Mouse (Mus musculus): Measurements from ENCODE around the gene Zfp386. TPM values are rescaled to one million over a fixed set of nuclear protein-coding genes. Genes with fewer than 3 reads are reported as not detected.
A peak's percentile ranks its signal among the peaks of the same experiment; 100 is the strongest.

The Zfp386 gene
- polyA plus RNA-seq, 1 experiment from 2014 or later, result 65.3 TPM

DNA sequence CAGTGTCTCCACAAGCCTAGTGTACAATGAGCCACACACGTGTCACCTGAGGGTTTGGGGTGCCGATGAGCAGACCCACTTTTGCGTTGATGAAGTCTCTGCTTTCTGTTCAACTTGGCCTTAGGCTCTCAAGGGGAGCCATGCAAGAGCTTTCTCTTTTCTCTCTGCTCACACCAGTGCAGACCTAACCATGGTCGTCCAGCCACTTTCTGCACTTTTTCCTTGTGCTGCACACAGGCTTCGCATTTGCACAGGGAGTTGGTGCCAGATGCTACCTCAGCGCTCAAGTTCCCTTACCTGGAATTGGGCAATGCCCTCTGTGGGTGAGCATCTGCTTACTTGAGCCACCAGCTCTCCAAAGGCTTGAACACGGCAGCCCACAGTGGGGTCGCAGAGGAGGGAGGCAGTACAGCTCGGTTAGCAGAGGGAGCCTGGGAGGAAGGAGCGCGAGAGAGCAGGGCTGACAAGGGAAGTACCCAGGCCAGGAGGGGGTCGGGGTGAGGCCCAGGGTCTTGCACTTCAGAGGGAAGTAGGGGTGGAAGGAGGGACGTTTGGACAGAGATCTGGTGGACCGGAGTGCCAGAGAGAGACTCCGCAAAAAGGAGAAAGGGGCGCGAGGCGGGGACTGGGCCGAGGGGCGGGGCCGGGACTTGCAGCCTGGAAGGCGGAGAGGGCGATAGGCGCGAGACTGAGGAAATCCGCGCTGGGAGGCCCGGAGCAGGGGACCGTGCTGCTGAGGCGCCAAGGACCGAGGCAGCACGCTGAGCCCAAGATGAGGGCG, 29.7 kb downstream of the Zfp386 start, which contains the start of gene Vipr2:
TSS of gene Vipr2 (plus strand) at position 653 of the 781 bp plus-strand sequence.
- H3K36me3 ChIP-seq (ENCODE audit: control insufficient read depth, insufficient read depth, low read length), result no peaks in the 10 kb centered on the region
- ATAC-seq (ENCODE audit: low FRiP score, low TSS enrichment), result peak; percentile 89
- peaks cover 7% of the 10 kb centered on the region; the same call in 1 of the 2 replicates for H3K27me3 ChIP-seq (ENCODE audit: control insufficient read depth, insufficient read depth, low read length)
- peak within 1 kb of the TSS; percentile 70 for H3K9ac ChIP-seq (replicated peaks; ENCODE audit: low read length)
- WGBS, result 6% methylated on average over 33 of the region's 33 CpGs
- H3K4me1 ChIP-seq (ENCODE audit: control insufficient read depth, insufficient read depth, low read length), result 0 out of 2 replicates have a peak, but pooled peaks cover 2% of the 10 kb centered on the region
- H3K27ac ChIP-seq (replicated peaks; ENCODE audit: low read depth, low read length), result no peak within 1 kb of the TSS
- peak; percentile 80 for DNase-seq
- peak within 1 kb of the TSS; percentile 58 for H3K4me3 ChIP-seq (replicated peaks; ENCODE audit: low read depth, low read length)
- no peaks in the 10 kb centered on the region for H3K9me3 ChIP-seq (ENCODE audit: control insufficient read depth, low read length)
- H3K4me2 ChIP-seq (ENCODE audit: low read length), result peak within 1 kb of the TSS; percentile 97

- under 1% methylated on average over 24 of the region's 24 CpGs for WGBS
- ATAC-seq (ENCODE audit: low FRiP score, low TSS enrichment), result no peak; the same call in 1 of the 2 replicates
- Histone ChIP-seq H3K4me2 (ENCODE audit: low read length) (peak overlapping the region; percentile 97), H3K27me3 (ENCODE audit: control insufficient read depth, insufficient read depth, low read length) (peaks cover 7% of the 10 kb centered on the region; the same call in 1 of the 2 replicates), H3K9me3 (ENCODE audit: control insufficient read depth, low read length) (no peaks in the 10 kb centered on the region), H3K4me3 (replicated peaks; ENCODE audit: low read depth, low read length) (peak overlapping the region; percentile 58), H3K4me1 (ENCODE audit: control insufficient read depth, insufficient read depth, low read length) (0 out of 2 replicates have a peak, but pooled peaks cover 2% of the 10 kb centered on the region), H3K9ac (replicated peaks; ENCODE audit: low read length) (peak overlapping the region; percentile 70), H3K27ac (replicated peaks; ENCODE audit: low read depth, low read length) (no peak overlapping the region), H3K36me3 (ENCODE audit: control insufficient read depth, insufficient read depth, low read length) (no peaks in the 10 kb centered on the region)
- no peak for DNase-seq
Measured at GRCm38 (mm10) chr12:116077855-116078366, 30.4 kb downstream of the Zfp386 start.

DNA sequence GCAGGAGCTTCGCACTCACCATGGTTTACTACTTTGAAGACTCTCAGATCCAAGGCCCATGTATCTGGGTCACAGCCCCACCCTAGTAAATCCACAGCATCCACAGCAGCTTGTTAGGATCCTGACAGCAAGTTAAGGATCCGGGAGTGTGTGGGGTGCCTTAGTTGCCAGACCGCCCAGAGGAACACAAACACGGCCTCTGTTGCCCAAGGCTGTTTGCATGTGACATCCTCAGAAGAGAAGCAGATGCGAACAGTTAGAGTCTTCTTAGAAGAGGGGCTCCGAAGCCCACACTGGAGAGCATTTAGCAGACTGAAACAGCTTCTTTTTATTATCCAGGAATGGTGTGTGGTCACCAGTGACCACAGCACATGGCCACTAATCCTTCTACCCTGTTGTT, 35.6 kb downstream of the Zfp386 start:
- no peak overlapping the region for H3K27ac ChIP-seq (replicated peaks; ENCODE audit: low read depth, low read length)
- no peaks in the 10 kb centered on the region for H3K36me3 ChIP-seq (ENCODE audit: control insufficient read depth, insufficient read depth, low read length)
- DNase-seq (no peak), ATAC-seq (ENCODE audit: low FRiP score, low TSS enrichment) (no peak)
- H3K27me3 ChIP-seq (ENCODE audit: control insufficient read depth, insufficient read depth, low read length), result peaks cover 4% of the 10 kb centered on the region; the same call in 1 of the 2 replicates
- no peak overlapping the region for H3K9ac ChIP-seq (replicated peaks; ENCODE audit: low read length)
- no peak overlapping the region for H3K4me2 ChIP-seq (ENCODE audit: low read length)
- no peaks in the 10 kb centered on the region for H3K9me3 ChIP-seq (ENCODE audit: control insufficient read depth, low read length)
- H3K4me1 ChIP-seq (ENCODE audit: control insufficient read depth, insufficient read depth, low read length), result no peaks in the 10 kb centered on the region
- H3K4me3 ChIP-seq (replicated peaks; ENCODE audit: low read depth, low read length), result no peak overlapping the region
- 93% methylated on average over 6 of the region's 6 CpGs for WGBS

- Histone ChIP-seq H3K9ac (replicated peaks; ENCODE audit: low read length) (no peak overlapping the region), H3K4me1 (ENCODE audit: control insufficient read depth, insufficient read depth, low read length) (no peaks in the 10 kb centered on the region), H3K27me3 (ENCODE audit: control insufficient read depth, insufficient read depth, low read length) (no peaks in the 10 kb centered on the region), H3K4me3 (replicated peaks; ENCODE audit: low read depth, low read length) (no peak overlapping the region), H3K9me3 (ENCODE audit: control insufficient read depth, low read length) (no peaks in the 10 kb centered on the region), H3K27ac (replicated peaks; ENCODE audit: low read depth, low read length) (no peak overlapping the region), H3K4me2 (ENCODE audit: low read length) (no peak overlapping the region), H3K36me3 (ENCODE audit: control insufficient read depth, insufficient read depth, low read length) (no peaks in the 10 kb centered on the region)
- DNase-seq (no peak), ATAC-seq (ENCODE audit: low FRiP score, low TSS enrichment) (no peak)
- WGBS, result 91% methylated on average over 2 of the region's 2 CpGs
Measured at GRCm38 (mm10) chr12:116084294-116084693, 36.8 kb downstream of the Zfp386 start.

DNA sequence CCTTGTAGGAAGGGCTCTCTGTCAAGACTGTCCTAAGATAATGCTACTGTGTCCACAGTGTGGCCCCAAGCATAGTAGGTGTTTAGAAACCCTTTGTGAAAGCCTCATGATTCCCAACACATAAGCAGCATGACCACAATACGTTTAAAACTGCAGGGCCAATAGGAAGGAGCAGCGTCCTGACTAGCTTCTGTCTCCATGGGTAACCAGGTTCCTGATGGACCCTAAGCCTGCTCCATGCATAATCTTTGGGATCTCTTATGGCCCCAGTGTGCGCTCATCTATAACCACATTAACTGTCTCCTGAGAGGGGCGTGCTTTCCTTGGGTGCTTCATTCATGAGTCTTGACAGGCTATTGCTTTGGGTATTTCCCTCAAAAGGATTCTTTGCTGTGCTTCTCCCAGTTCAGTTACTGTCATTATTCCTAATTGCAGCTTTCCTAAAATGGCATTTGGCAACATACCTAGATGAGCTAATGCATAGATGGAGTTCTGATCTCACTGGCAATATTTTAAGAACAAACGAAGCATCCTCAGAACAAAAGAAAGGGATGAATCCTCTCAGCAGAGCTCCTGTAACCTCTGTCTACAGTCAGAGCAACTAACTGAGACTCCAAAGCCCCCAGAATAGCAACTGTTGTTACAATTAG, 39.6 kb downstream of the Zfp386 start:
- Histone ChIP-seq H3K4me2 (ENCODE audit: low read length) (no peak overlapping the region), H3K36me3 (ENCODE audit: control insufficient read depth, insufficient read depth, low read length) (no peaks in the 10 kb centered on the region), H3K4me1 (ENCODE audit: control insufficient read depth, insufficient read depth, low read length) (no peaks in the 10 kb centered on the region), H3K9ac (replicated peaks; ENCODE audit: low read length) (no peak overlapping the region), H3K27ac (replicated peaks; ENCODE audit: low read depth, low read length) (no peak overlapping the region), H3K9me3 (ENCODE audit: control insufficient read depth, low read length) (no peaks in the 10 kb centered on the region), H3K27me3 (ENCODE audit: control insufficient read depth, insufficient read depth, low read length) (no peaks in the 10 kb centered on the region), H3K4me3 (replicated peaks; ENCODE audit: low read depth, low read length) (no peak overlapping the region)
- no peak for ATAC-seq (ENCODE audit: low FRiP score, low TSS enrichment)
- no peak for DNase-seq
- WGBS, result 89% methylated on average over 5 of the region's 5 CpGs

DNA sequence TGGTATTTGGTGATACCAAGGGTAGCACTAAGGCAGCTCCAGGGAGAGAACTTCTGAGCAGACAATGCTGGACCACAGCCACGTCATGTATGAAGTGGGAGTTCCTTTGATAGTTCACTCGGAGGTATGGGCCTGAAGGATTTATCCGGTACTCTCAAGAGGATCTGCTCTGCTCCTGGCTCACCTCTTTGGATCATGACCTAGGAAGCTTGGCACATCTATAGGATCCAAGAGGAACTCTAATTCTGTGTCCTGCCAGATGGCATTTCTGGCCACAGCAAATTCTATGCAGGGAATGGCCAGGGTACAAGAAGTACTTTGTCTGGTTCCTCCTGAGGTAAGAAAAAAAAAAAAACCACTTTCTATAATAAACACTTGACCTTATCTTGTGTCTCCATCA, 42.3 kb downstream of the Zfp386 start:
- no peak overlapping the region for H3K4me2 ChIP-seq (ENCODE audit: low read length)
- H3K9ac ChIP-seq (replicated peaks; ENCODE audit: low read length), result no peak overlapping the region
- H3K9me3 ChIP-seq (ENCODE audit: control insufficient read depth, low read length), result no peaks in the 10 kb centered on the region
- no peak for ATAC-seq (ENCODE audit: low FRiP score, low TSS enrichment)
- DNase-seq, result no peak
- no peaks in the 10 kb centered on the region for H3K4me1 ChIP-seq (ENCODE audit: control insufficient read depth, insufficient read depth, low read length)
- H3K4me3 ChIP-seq (replicated peaks; ENCODE audit: low read depth, low read length), result no peak overlapping the region
- 96% methylated on average over 3 of the region's 3 CpGs for WGBS
- H3K36me3 ChIP-seq (ENCODE audit: control insufficient read depth, insufficient read depth, low read length), result no peaks in the 10 kb centered on the region
- H3K27me3 ChIP-seq (ENCODE audit: control insufficient read depth, insufficient read depth, low read length), result no peaks in the 10 kb centered on the region
- H3K27ac ChIP-seq (replicated peaks; ENCODE audit: low read depth, low read length), result no peak overlapping the region

DNA sequence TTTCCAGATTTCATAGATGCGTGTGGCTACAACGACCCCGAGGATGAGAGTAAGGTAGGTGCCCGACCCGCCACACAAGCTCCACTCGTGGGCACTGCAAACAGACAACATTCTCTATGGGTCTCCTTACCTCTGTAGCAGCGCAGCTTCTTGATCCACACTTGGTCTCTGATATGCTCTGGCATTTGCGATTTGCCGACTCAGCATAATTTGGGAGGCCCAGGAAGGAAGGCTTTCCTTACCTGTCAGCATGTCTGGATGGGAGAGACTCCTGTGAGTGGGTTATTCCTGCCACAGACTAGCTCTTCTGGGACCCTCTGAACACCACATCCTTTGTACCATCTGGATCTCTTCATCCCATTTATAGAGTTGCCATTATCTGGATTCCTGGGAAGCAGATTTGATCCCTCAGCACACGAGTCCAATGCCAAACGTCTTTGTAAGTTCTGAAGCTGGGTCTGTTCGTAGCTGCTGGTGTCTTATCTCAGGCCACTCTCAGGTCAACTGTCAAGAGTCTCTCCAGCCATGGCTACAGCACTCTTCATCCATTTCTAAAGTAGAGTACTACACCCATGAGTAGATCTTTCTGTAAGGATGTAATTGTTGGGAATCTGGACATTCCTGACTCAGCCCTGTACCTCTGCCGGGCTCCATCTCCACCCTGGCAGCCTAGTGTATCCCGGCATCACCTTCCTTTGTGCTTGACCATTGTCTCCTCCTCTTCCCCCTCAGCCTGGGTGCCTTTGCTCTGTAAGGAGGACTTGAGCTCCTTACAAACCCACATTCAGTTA, 47.4 kb downstream of the Zfp386 start:
- no peak overlapping the region for H3K27ac ChIP-seq (replicated peaks; ENCODE audit: low read depth, low read length)
- no peak for ATAC-seq (ENCODE audit: low FRiP score, low TSS enrichment)
- H3K9me3 ChIP-seq (ENCODE audit: control insufficient read depth, low read length), result no peaks in the 10 kb centered on the region
- H3K4me2 ChIP-seq (ENCODE audit: low read length), result no peak overlapping the region
- no peak for DNase-seq
- H3K4me1 ChIP-seq (ENCODE audit: control insufficient read depth, insufficient read depth, low read length), result no peaks in the 10 kb centered on the region
- H3K27me3 ChIP-seq (ENCODE audit: control insufficient read depth, insufficient read depth, low read length), result no peaks in the 10 kb centered on the region
- WGBS, result 89% methylated on average over 14 of the region's 14 CpGs
- no peak overlapping the region for H3K9ac ChIP-seq (replicated peaks; ENCODE audit: low read length)
- H3K4me3 ChIP-seq (replicated peaks; ENCODE audit: low read depth, low read length), result no peak overlapping the region
- no peaks in the 10 kb centered on the region for H3K36me3 ChIP-seq (ENCODE audit: control insufficient read depth, insufficient read depth, low read length)

- H3K4me2 ChIP-seq (ENCODE audit: low read length), result no peak overlapping the region
- H3K27me3 ChIP-seq (ENCODE audit: control insufficient read depth, insufficient read depth, low read length), result no peaks in the 10 kb centered on the region
- H3K4me1 ChIP-seq (ENCODE audit: control insufficient read depth, insufficient read depth, low read length), result no peaks in the 10 kb centered on the region
- ATAC-seq (ENCODE audit: low FRiP score, low TSS enrichment) (no peak), DNase-seq (no peak)
- no peak overlapping the region for H3K9ac ChIP-seq (replicated peaks; ENCODE audit: low read length)
- no peak overlapping the region for H3K4me3 ChIP-seq (replicated peaks; ENCODE audit: low read depth, low read length)
- 72% methylated on average over 3 of the region's 3 CpGs for WGBS
- H3K36me3 ChIP-seq (ENCODE audit: control insufficient read depth, insufficient read depth, low read length), result no peaks in the 10 kb centered on the region
- H3K9me3 ChIP-seq (ENCODE audit: control insufficient read depth, low read length), result no peaks in the 10 kb centered on the region
- H3K27ac ChIP-seq (replicated peaks; ENCODE audit: low read depth, low read length), result no peak overlapping the region
Measured at GRCm38 (mm10) chr12:116096361-116096904, 48.9 kb downstream of the Zfp386 start.

Data from midbrain, embryonic 14.5 days (tissue).